Mouse (Mus musculus): Measurements from ENCODE around the gene Faf2. TPM values are rescaled to one million over a fixed set of nuclear protein-coding genes. Genes with fewer than 3 reads are reported as not detected.
"Not testable (repeated sequence)": the region's sequence is repeated elsewhere in the genome, so short reads cannot be mapped to it uniquely, and the experiment has no call there.

The Faf2 gene
- polyA plus RNA-seq, 1 experiment, result 39.6 TPM

DNA sequence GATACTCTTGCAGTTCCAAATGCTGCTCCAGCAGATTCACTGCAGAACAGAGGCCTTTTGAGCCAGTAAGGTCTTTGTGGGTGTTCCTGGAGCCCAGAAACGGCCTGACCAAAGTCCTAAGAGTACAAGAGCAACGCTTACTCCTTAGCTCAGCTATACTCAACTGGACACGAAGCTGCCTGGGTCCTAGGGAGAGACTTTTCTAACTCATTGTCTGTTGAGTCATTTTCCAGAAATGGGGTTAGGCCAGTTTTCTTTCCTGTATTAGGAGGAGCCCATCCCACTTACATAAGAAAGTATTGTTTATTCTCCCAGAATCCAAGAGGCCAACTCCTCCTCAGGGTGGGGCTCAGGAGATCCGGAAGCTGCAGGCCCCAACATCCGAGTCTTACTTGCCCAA is 16.2 kb upstream of the Faf2 start:
- DNase-seq (ENCODE audit: extremely low spot score in 1 of 2, low spot score in 1 of 2), result no peak

DNA sequence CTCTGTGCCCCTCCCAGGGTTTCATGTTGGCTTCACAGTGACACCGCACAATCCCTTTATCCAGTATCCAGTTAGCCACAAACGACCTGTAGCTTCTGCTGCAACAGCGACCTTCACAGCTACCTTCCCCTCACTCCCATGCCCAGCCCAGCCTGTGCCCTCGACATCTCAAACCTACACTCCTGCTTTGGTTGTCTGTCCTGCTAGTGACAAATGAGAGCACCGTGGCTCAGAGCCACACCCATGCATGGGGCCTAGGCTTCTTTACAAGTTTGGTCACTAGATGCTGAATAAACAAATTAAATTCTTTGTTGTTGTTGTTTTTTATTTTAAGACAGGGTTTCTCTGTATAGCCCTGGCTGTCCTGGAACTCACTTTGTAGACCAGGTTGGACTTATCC is 14.4 kb upstream of the Faf2 start:
- no peak for DNase-seq (ENCODE audit: extremely low spot score in 1 of 2, low spot score in 1 of 2)

DNA sequence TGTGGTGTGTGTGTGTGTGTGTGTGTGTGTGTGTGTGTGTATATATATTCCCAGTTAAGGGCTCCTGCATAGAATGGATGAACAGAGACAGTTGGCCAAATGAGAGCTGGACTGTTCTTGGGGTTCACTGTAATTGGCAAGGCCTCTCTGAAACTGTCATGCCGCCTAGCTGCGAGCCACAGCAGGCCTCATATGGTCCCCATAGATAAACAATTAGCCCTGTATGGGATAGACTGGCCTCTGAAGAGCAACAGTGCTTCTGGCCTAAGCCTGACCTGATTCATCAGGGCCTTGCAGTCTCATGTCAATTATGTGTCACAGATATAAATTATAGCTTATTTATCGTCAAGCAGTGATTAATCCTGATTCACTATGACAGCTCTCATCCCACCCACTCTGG is 13.6 kb upstream of the Faf2 start:
- DNase-seq (ENCODE audit: extremely low spot score in 1 of 2, low spot score in 1 of 2), result no peak

DNA sequence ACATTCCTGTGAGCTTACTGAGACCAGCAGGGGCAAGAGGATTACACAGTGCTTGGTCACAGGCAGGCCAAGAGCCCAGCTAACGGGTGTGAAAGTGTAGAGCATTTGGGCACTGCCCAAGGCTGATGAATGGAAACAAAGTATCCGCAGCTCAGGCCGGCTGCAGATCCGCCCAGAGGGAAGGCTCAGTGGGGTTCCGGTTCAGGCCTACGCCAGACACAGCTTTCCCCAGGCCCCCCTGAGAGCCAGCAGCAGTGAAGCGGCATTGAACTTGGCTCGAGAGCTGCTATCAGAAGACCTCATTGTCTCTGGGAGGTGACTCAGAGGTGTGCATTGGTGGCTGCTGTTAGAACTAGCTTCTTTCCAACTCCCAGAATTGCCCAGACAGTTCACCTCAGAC is 12.9 kb upstream of the Faf2 start:
- peak in 1 of 2 experiments; percentile 51 for DNase-seq (ENCODE audit: extremely low spot score in 1 of 2, low spot score in 1 of 2)

DNA sequence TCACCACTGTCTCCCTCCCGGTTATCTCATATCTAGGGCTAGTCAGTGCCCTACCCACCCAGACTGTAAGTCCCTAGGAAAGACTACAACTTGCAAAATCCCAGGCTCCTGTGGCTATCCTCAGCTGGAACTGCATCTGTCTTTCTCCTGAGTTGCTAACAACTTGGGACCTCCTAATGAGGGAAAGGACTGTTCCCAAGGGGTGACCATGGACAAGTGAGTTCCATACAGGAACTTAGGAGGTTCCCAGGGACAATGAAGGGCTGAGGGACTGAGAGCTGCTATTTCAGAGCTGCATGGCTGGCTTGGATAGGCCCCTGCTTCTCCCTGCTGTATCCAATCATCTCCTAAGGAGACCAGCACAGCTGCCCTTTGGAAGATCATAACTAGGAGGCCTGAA is 12.3 kb upstream of the Faf2 start:
- no peak for DNase-seq (ENCODE audit: extremely low spot score in 1 of 2, low spot score in 1 of 2)

DNA sequence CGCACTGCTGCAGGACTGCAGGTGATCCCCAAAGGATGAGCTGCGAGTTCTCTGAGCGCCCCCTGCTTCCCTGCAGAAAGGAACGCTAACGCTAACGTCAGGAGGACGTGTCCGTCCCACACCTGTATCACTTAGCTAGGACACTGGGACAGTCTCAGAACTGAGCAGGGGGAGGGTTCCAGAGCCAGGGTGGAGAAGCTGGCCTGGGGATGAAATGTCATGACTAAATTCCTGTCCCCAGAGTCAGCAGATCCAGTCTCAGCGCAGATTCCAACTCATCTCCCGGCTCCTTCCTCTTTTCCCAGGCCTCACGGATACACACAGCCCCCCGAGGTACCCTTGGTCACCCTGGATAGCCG is 11.0 kb upstream of the Faf2 start:
- DNase-seq (ENCODE audit: extremely low spot score in 1 of 2, low spot score in 1 of 2), result peak in 1 of 2 experiments; percentile 50

DNA sequence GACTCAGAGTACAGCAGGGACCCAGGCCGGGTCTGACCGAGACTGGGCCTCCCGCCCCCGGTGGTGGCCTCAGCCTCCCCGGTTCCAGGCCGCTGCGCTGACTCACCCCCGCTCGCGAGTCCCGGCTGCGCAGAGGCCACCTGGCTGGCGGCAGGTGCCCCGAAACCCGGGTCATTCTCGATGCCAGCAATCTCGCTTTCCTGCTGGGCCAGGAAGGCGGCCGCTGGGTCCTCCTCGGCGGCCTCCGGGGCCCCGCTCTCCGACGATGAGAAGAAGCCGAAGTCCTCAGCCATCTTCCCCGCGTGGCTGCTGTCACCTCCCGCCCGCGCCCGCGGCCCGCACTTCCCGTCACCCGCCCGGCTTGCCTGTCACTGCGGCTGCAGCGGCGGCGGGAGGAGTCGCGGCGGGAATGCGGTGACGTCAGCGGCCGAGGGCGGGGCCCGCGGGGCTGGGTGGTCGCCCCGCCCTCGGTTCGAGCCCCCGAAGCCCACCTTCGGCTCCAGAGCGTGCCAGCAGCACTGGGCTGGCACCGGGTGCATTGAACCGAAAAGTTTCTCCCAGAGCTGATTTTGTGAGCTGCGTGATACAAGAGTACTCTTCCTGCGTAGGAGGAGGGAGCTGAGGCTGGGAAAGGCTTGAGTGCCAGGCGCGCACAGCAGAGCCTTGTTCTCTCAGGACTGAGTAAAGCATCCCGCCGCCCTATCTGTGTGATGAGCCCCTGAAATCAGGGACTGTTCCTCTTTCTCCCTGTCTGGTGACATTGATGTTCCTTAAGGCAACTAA is 10.4 kb upstream of the Faf2 start, which contains the start of gene Cltb:
TSS of gene Cltb (minus strand) at position 373 of the 783 bp plus-strand sequence.
- peak; percentile 54 to 94 for DNase-seq (ENCODE audit: extremely low spot score in 1 of 2, low spot score in 1 of 2)

DNA sequence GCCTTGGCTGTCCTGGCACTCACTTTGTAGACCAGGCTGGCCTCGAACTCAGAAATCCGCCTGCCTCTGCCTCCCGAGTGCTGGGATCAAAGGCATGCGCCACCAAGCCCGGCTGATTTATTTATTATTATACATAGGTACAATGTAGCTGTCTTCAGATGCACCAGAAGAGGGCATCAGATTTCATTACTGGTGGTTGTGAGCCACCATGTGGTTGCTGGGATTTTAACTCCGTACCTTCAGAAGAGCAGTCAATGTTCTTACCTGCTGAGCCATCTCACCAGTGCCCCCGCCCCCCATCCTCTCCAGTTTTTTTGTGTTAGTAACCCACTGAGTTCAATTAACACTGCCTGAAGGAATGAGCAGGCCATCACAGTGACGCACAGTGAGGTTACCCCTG is 8.4 kb upstream of the Faf2 start:
- DNase-seq (ENCODE audit: extremely low spot score in 1 of 2, low spot score in 1 of 2), result not testable (repeated sequence)

DNA sequence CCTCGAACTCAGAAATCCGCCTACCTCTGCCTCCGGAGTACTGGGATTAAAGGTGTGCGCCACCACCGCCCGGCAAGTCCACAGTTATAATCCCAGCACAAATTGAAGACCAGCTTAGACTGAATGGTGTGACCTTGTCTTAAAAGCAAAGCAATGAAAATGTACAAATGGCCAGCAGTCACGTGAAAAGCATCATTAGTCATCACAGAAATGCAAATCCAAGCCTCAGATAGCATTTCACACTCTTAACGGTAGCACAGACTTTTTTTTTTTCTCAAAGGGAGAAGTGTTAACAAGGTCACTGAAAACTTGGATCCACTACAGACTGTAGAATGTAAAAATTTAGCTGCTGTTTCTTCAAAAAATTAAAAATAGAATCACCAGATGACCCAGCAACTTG is 5.3 kb upstream of the Faf2 start:
- DNase-seq (ENCODE audit: extremely low spot score in 1 of 2, low spot score in 1 of 2), result no peak

DNA sequence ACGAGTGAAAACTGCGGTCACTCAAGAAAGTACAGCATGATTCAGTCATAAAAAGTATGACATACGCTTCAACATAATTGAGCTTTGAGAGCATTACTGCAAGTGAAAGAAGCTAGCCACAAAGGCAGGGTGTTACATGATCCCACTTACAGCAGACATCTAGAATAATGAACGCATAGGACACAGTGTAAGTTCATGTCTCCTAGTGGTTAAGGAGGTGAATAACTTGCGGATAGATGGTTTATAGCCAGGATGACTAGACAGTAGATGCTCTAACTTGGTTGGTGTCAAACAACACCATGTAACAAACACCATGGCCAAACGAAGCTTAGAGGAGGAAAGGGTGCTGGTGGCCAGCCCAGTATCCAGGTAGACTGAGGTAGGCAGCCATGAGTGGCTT is 4.6 kb upstream of the Faf2 start:
- DNase-seq (ENCODE audit: extremely low spot score in 1 of 2, low spot score in 1 of 2), result no peak

DNA sequence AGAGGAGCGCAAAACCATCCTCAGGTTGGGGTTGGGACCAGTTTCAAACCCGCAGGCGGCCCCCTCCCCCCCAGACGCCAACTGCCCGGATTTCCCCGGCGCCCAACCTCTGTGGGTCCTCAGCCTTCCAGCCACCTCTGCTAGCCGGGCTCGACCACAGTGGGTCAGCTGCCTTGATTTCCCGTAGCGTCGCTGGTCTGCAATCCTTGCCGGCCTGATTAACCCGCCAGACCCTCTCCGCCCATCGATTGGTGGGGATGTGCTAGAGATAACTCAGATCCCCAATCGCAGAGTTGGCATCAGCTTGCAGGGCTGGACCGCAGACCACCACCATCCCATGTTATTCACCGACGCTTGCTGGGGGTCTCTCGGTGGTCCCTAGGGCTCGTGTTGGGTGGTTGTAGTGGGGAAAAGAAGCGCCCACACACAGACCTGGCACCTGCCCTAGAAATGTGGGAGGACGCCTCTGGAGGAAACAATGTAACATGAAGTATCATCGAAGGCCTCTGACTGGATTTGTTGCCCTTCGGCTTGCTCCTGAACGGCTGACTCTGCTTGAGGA is 457 bp downstream of the Faf2 start:
- peak in 1 of 2 experiments; percentile 27 for DNase-seq (ENCODE audit: extremely low spot score in 1 of 2, low spot score in 1 of 2)

DNA sequence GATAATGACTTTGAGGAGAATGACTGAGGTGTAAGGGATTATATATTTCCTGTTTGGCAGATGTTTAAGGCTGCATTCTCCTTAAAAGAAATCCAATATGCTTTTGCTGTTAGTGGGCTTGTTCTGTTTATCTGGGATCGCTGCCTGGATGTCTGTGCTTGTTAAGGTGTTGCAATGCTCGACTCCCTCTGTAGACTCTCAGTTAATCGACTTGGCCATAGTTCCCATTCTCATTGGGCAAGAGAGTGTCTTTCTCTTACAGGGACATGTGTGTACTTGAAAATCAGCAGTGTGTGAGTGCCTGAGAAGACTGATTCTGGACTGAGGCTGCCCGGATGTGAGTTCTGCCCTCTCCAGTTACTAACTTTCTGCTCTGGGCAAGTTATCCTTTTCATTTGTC is 7.5 kb downstream of the Faf2 start:
- DNase-seq (ENCODE audit: extremely low spot score in 1 of 2, low spot score in 1 of 2), result no peak

DNA sequence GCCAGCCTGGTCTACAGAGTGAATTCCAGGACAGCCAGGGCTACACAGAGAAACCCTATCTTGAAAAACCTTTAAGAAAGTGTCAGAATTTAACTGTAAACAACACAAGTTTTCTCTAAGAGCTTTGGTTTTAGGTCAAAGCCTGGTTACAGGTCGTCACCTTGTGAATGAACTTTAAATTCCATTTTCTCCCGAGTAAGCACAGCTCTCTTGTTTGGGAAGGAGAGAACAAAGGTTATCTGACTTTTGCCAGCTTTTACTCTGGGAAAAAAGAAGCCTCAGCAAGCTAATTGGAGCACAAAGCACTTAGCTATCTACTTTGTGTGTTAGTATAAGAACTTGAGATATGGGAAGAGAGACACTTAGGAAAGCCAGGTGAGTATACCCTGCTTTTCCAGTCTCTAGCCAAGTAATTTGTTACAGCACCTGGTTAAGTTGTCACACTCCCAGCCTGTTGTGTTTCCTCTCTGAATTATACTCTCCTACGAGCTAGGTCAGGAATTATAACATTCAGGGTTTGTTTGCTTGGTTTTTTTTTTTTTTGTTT is 11.2 kb downstream of the Faf2 start:
- DNase-seq (ENCODE audit: extremely low spot score in 1 of 2, low spot score in 1 of 2), result no peak

DNA sequence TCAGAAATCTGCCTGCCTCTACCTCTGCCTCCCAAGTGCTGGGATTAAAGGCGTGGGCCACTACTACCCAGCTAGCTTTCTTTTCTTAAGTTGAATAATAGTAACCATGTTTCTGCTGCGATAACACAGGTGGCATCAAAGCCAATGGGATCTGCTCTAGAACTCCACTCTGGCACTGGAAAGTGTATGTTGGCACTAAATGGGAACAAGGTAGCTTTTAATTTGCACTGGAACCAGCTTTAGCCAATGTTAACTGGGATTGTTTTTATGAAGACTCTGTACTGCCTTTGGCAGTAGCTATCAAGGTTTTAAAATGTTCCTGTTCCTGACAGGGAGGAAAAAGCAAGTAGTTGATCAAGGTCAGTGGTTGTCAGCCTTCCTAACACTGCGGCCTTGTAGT is 13.4 kb downstream of the Faf2 start:
- no peak for DNase-seq (ENCODE audit: extremely low spot score in 1 of 2, low spot score in 1 of 2)

DNA sequence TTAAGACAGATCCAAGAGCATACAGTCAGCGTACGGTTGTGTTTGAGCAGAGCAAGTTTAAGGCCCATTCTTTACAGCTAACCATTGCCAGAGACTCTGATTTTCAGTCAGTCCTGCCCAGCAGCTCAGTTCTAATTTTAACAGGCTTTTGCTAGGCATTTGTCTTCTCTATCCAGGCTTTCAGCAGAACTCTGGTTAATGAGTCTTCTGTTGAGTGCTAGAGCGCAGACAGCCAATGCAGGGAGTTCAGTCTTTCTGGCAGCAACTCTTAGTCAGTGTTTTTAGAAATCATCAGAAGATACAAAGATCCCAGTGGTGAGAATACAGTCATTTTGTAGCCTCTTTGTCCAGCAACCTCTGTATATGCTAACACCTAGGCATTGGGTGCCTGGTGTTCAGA is 28.9 kb downstream of the Faf2 start:
- peak in 1 of 2 experiments; percentile 4 for DNase-seq (ENCODE audit: extremely low spot score in 1 of 2, low spot score in 1 of 2)

DNA sequence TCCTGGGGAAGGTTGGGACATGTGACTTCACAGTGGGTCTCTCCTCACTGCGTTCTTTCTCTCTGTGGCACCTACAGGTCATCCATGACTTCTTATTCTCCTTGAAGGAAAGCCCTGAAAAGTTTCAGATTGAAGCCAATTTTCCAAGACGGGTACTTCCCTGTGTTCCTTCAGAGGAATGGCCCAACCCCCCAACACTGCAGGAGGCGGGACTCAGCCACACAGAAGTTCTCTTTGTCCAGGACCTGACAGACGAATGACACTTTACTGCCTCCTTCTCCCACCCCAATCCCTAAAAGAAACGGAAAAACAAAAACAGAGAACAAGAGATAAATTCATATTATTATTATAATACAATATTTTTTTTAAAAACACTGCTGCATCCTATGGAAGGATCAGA is 39.3 kb downstream of the Faf2 start:
- no peak for DNase-seq (ENCODE audit: extremely low spot score in 1 of 2, low spot score in 1 of 2)

DNA sequence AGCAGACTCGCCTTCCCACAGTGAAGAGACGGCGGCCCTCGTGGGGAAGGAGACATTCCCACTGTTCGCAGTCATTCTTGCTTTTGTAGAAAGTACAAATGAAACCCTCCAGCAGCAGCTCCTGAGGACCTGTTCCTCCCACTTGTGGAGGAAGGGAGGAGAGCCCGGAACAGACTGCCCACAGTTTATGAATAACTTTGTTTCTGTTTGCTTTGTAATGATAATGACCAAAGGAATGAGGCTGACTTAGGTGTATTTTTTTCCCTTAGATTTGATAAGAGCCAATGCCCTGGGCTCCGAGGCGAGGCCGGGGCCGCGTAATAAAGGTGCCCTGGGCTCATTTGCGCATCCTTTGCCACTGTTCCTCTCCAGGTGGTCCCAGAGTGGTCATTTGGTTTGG is 39.8 kb downstream of the Faf2 start:
- no peak for DNase-seq (ENCODE audit: extremely low spot score in 1 of 2, low spot score in 1 of 2)

DNA sequence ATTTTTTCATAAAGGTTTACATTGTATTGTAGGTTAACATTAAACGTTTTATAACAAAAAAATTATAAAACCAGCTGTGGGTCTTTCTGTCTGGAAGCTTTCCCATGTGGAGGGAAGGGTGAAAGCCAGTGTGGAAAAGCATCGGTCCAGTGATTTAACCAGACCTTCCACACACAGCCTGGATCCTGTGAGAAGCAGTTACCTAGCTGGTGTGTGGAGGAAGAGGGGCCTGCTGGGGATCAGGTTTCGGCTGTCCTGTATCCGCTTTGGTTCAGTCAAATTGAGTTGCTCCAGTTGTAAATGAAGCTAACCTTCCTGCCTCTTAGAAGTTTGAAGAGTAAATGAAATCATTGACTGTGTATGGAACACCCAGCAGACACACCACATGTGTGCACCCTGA is 42.4 kb downstream of the Faf2 start:
- no peak for DNase-seq (ENCODE audit: extremely low spot score in 1 of 2, low spot score in 1 of 2)

DNA sequence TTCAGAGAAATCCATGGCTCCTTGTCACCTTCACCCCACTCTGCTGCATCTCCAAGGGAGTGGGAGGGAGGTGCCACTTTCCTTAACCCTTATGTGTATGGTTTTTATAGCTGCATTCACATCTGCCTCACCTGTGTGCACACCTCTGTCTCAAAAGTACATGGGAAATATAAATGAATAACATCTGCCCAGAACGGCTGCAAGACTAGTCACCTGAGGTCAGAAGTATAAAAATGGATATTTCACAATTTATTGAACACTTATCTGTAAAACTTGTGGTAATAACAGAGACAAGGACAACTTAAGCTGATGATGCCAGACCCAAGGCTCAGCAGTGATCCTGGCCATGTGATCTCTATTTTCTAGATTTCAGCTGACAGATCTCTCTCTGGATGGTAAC is 42.9 kb downstream of the Faf2 start:
- no peak for DNase-seq (ENCODE audit: extremely low spot score in 1 of 2, low spot score in 1 of 2)

DNA sequence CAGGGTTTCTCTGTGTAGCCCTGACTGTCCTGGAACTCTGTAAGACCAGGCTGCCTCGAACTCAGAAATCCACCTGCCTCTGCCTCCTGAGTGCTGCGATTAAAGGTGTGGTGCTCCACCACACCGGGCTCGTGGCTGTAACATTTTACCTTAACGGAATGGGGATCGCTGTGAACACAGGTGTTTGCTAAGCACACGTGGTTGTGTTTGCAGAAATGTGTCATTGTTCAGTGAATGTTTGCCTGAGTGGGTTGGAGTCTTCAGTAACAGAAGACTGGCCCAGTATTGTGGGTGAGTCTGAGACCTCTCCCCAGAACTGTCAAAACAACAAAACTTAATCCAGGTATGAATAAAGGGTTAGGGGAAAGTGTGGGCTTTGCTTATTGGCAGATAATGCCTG is 43.5 kb downstream of the Faf2 start:
- DNase-seq (ENCODE audit: extremely low spot score in 1 of 2, low spot score in 1 of 2), result no peak

DNA sequence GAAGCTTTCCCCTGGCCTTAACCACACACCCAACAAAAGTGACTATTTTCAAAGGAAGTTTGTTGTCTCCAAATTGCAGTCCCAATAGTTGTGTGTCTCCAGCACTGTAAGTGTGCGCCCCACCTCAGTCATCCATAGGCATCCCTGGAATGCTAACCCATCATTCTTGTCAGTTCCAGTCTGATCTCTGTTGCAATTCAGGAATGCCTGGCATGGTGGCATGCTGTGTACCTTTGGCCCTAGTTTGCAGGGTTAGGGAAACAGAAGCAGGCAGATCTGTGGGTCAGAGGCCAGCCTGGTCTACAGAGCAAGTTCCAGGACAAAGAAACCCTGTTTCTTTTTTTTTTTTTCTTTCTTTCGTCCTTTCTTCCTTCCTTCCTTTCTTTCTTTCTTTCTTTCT is 48.9 kb downstream of the Faf2 start:
- DNase-seq (ENCODE audit: extremely low spot score in 1 of 2, low spot score in 1 of 2), result no peak

DNA sequence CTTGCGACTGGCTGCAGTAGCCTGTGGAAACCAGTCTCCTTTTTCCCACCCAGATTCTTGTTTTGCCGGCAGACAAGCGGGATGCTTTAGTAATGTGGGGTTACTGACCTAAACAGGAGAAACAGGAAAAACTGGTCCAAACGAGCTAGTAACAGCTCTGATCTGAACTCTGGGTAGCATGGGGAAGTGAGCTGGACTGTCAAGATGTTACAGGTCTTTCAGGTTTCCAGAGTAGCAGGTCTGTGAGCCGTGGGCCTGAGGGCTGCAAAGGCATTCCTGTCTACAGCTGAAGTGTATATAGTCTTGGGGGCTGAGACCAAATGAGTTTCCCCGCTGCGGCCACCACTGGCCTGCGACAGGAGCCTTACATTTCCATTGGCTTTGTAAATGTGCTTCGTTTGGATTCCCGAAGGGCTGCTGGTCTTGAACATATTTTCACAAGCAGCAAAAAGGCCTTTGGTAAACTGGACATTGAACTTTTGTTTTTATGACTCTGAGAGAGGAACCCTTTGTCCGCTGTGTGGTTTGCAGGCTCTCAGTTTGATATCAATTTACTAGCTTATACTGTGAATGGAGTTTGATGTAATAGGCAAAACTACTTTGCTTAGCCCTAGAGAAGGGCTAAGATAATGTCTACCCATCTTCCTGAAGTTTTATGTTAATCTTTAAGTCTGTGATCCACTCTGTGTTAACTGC is 54.5 kb downstream of the Faf2 start:
- DNase-seq (ENCODE audit: extremely low spot score in 1 of 2, low spot score in 1 of 2), result no peak
